Mouse (Mus musculus): ENCODE data around the gene Syn3. TPM values are rescaled to one million over a fixed set of nuclear protein-coding genes. Genes with fewer than 3 reads are reported as not detected.

Gene Syn3
- total and polyA plus RNA-seq, 2 experiments from 2014 or later = 22.0 to 67.0 TPM

DNA sequence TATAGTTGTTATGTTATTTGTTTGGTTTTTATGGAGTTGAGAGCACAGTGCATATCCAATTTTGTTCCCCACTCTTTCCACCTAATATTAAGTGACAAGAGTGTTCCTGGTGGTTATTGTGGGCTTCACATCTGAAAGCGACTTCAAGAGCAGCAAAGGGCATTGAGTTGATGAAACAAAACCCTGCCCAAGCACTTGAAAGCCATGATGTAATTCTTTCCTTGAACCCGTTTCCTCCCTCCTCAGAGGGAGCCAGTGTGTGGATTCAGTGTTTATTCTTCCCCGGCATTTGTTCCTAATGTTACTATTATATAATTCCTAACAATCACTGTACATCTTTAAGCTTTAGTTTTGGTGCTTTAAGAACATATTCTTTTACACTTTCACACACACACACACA lies 361.6 kb downstream of the Syn3 start:
- DNase-seq (ENCODE audit: low spot score) (no peak), ATAC-seq (ENCODE audit: low FRiP score) (no peak)
- Histone ChIP-seq H3K27ac (ENCODE audit: low read depth, low read length) (no peak overlapping the region), H3K4me1 (ENCODE audit: insufficient read depth, low read length) (no peaks in the 10 kb centered on the region), H3K9me3 (ENCODE audit: low read length) (no peaks in the 10 kb centered on the region), H3K4me2 (ENCODE audit: low read depth, low read length, poor library complexity, severe bottlenecking) (no peak overlapping the region), H3K27me3 (ENCODE audit: insufficient read depth, low read length) (no peaks in the 10 kb centered on the region), H3K4me3 (ENCODE audit: low read depth, low read length) (no peak overlapping the region), H3K36me3 (ENCODE audit: insufficient read depth, low read length) (no peaks in the 10 kb centered on the region), H3K9ac (replicated peaks; ENCODE audit: low read length, poor library complexity, severe bottlenecking) (no peak overlapping the region)
- 67% methylated on average over 3 of the region's 3 CpGs for WGBS
- TF ChIP-seq CTCF (IDR thresholded peaks at IDR 0.05) = no peak

DNA sequence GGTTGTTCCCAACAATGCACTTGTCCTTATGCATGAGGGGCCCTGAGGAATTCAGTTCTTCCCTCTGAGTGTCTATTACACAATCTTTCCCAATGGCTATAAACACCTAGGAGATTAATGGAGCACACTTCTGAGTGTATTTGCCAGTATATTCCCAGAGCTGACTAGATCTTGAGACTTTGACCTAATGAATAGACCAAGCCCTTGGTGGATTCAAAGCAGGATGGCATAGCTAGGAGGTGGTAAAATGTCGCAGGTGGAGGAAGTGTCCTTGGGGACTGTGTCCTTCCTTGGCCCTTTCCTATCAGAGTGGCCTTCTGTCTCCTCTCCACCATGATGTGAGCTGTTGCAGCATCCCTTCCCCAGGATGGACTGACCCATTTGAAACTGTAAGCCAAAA lies 362.4 kb downstream of the Syn3 start:
- Histone ChIP-seq H3K4me3 (ENCODE audit: low read depth, low read length) (no peak overlapping the region), H3K9me3 (ENCODE audit: low read length) (no peaks in the 10 kb centered on the region), H3K27me3 (ENCODE audit: insufficient read depth, low read length) (no peaks in the 10 kb centered on the region), H3K27ac (ENCODE audit: low read depth, low read length) (no peak overlapping the region), H3K4me1 (ENCODE audit: insufficient read depth, low read length) (no peaks in the 10 kb centered on the region), H3K4me2 (ENCODE audit: low read depth, low read length, poor library complexity, severe bottlenecking) (no peak overlapping the region), H3K9ac (replicated peaks; ENCODE audit: low read length, poor library complexity, severe bottlenecking) (no peak overlapping the region), H3K36me3 (ENCODE audit: insufficient read depth, low read length) (no peaks in the 10 kb centered on the region)
- 88% methylated on average over 1 of the region's 1 CpGs for WGBS
- no peak for TF ChIP-seq CTCF (IDR thresholded peaks at IDR 0.05)
- DNase-seq (ENCODE audit: low spot score) (no peak), ATAC-seq (ENCODE audit: low FRiP score) (no peak)

DNA sequence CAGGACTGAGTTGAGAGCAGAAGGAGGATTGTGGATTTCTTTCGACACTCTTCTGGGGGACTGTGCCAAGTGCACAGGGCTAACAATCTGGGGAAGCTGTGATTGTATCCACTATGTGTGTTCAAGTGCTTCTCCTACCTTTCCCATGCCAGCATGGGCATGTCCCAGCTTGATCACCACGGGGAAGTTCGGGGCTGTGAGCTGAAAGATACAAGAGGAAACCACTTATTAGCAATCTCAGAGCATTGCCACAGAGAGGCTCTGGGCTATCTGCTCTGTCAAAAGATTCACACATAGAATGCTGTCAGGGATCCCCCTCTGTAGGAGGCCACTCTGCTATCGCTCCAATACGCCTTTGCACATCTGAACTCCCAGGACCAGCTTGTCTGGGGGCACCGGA lies 363.8 kb downstream of the Syn3 start:
- Histone ChIP-seq H3K9ac (replicated peaks; ENCODE audit: low read length, poor library complexity, severe bottlenecking) (no peak overlapping the region), H3K4me2 (ENCODE audit: low read depth, low read length, poor library complexity, severe bottlenecking) (no peak overlapping the region), H3K36me3 (ENCODE audit: insufficient read depth, low read length) (no peaks in the 10 kb centered on the region), H3K9me3 (ENCODE audit: low read length) (no peaks in the 10 kb centered on the region), H3K4me1 (ENCODE audit: insufficient read depth, low read length) (no peaks in the 10 kb centered on the region), H3K4me3 (ENCODE audit: low read depth, low read length) (no peak overlapping the region), H3K27ac (ENCODE audit: low read depth, low read length) (no peak overlapping the region), H3K27me3 (ENCODE audit: insufficient read depth, low read length) (no peaks in the 10 kb centered on the region)
- WGBS = 80% methylated on average over 6 of the region's 6 CpGs
- DNase-seq (ENCODE audit: low spot score) (no peak), ATAC-seq (ENCODE audit: low FRiP score) (no peak)
- TF ChIP-seq CTCF (IDR thresholded peaks at IDR 0.05) = no peak

DNA sequence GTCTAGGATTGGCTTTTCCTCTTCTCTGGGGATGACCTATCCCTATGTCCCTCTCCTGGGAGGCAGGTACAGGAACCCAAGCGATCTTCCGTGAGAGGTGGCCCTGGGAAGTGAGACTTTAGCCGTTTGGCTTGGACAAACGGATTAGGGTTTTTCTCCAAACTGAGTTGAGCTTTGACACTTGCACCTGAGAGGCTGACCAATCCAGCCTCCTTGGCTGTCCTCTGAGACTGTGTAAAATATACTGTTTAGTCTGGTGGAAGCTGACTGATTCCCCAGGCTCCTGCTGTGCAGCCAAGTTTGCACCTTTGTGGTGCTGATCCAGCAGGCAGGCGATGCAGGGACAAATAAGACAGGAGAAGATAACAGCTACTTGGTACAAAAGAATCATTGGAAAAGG lies 364.4 kb downstream of the Syn3 start:
- no peak for TF ChIP-seq CTCF (IDR thresholded peaks at IDR 0.05)
- Histone ChIP-seq H3K36me3 (ENCODE audit: insufficient read depth, low read length) (no peaks in the 10 kb centered on the region), H3K9ac (replicated peaks; ENCODE audit: low read length, poor library complexity, severe bottlenecking) (no peak overlapping the region), H3K27ac (ENCODE audit: low read depth, low read length) (no peak overlapping the region; the same call in 1 of the 2 replicates), H3K27me3 (ENCODE audit: insufficient read depth, low read length) (no peaks in the 10 kb centered on the region), H3K4me2 (ENCODE audit: low read depth, low read length, poor library complexity, severe bottlenecking) (no peak overlapping the region), H3K9me3 (ENCODE audit: low read length) (no peaks in the 10 kb centered on the region), H3K4me3 (ENCODE audit: low read depth, low read length) (no peak overlapping the region), H3K4me1 (ENCODE audit: insufficient read depth, low read length) (no peaks in the 10 kb centered on the region)
- DNase-seq (ENCODE audit: low spot score) (no peak), ATAC-seq (ENCODE audit: low FRiP score) (no peak)
- WGBS = 81% methylated on average over 5 of the region's 5 CpGs

DNA sequence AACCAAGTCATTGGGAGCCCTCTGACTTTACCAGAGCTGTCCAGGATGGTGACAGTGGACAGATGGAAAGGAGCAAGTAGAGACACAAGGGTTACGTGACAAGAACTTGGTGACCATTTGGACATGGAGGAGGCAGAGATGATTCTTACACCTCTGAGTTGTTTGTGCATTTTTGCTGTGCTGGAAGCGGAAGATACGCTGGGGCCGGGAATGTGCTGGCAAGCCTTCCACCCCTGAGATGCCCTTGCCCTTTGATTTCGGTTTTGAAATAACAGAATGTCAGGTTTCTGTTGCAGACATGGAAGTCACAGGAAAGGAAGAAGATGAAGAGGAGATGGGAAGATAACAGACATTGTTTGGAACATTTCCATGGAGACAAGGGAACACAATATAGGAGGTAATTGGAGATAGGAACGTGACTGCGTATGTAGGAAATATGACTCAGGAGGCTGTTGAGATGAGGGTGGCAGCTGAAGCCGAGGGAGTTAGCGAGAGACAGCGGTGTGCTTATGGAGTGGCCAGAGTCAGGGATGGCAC lies 366.2 kb downstream of the Syn3 start:
- Histone ChIP-seq H3K9me3 (ENCODE audit: low read length) (no peaks in the 10 kb centered on the region), H3K27ac (ENCODE audit: low read depth, low read length) (no peak overlapping the region), H3K9ac (replicated peaks; ENCODE audit: low read length, poor library complexity, severe bottlenecking) (no peak overlapping the region), H3K4me1 (ENCODE audit: insufficient read depth, low read length) (no peaks in the 10 kb centered on the region), H3K36me3 (ENCODE audit: insufficient read depth, low read length) (no peaks in the 10 kb centered on the region), H3K4me2 (ENCODE audit: low read depth, low read length, poor library complexity, severe bottlenecking) (no peak overlapping the region), H3K4me3 (ENCODE audit: low read depth, low read length) (no peak overlapping the region), H3K27me3 (ENCODE audit: insufficient read depth, low read length) (no peaks in the 10 kb centered on the region)
- ATAC-seq (ENCODE audit: low FRiP score) (no peak), DNase-seq (ENCODE audit: low spot score) (no peak)
- TF ChIP-seq CTCF (IDR thresholded peaks at IDR 0.05) = no peak
- 86% methylated on average over 10 of the region's 10 CpGs for WGBS

DNA sequence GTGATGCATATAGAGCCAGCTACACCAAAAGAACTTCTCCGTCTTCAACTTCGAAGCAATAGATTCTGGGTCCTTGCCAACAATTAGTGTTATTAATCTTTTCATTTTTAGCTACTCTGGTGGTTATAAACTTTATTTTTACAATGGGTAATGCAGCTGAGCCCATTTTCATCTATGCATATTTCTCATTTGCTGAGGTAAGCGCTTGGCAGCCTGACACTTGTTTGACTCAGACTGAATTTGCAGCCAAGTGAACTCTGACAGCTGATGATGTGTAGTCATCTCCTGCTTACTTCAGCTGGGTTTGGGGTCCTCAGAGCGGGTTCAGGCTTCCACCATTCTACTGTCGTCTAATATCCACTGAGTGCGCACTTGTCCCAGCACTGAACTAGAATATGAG lies 369.6 kb downstream of the Syn3 start:
- Histone ChIP-seq H3K27ac (ENCODE audit: low read depth, low read length) (no peak overlapping the region), H3K4me1 (ENCODE audit: insufficient read depth, low read length) (no peaks in the 10 kb centered on the region), H3K9ac (replicated peaks; ENCODE audit: low read length, poor library complexity, severe bottlenecking) (no peak overlapping the region), H3K4me2 (ENCODE audit: low read depth, low read length, poor library complexity, severe bottlenecking) (no peak overlapping the region), H3K4me3 (ENCODE audit: low read depth, low read length) (no peak overlapping the region), H3K9me3 (ENCODE audit: low read length) (no peaks in the 10 kb centered on the region), H3K27me3 (ENCODE audit: insufficient read depth, low read length) (no peaks in the 10 kb centered on the region), H3K36me3 (ENCODE audit: insufficient read depth, low read length) (no peaks in the 10 kb centered on the region)
- ATAC-seq (ENCODE audit: low FRiP score) (no peak), DNase-seq (ENCODE audit: low spot score) (no peak)
- no peak for TF ChIP-seq CTCF (IDR thresholded peaks at IDR 0.05)
- WGBS = 94% methylated on average over 6 of the region's 6 CpGs
